Mouse (Mus musculus): ENCODE results near the gene Ltbp3. TPM values are rescaled to one million over a fixed set of nuclear protein-coding genes. Genes with fewer than 3 reads are reported as not detected.

Gene Ltbp3
- polyA plus RNA-seq, 1 experiment, result 8.1 TPM

- Histone ChIP-seq H3K4me3 (ENCODE audit: control insufficient read depth, low read depth, low read length) (no peak overlapping the region; the same call in 1 of the 2 replicates), H3K36me3 (ENCODE audit: control insufficient read depth, insufficient read depth, low read length) (no peaks in the 10 kb centered on the region), H3K27me3 (ENCODE audit: control insufficient read depth, insufficient read depth, low read length) (no peaks in the 10 kb centered on the region), H3K27ac (ENCODE audit: control insufficient read depth, insufficient read depth, low read depth, low read length) (no peak overlapping the region), H3K4me1 (ENCODE audit: control insufficient read depth, insufficient read depth, low read length) (peaks cover 27% of the 10 kb centered on the region)
- TF ChIP-seq CTCF (IDR thresholded peaks at IDR 0.05; ENCODE audit: control insufficient read depth, insufficient read depth, insufficient replicate concordance, low read depth, low read length) (no peak), POLR2A (IDR thresholded peaks at IDR 0.05; ENCODE audit: control insufficient read depth, low read depth, low read length) (no peak)
These were observed 5.3 kb downstream of the Ltbp3 start for GRCm38 (mm10) chr19:5745756-5746710.

- Histone ChIP-seq H3K36me3 (ENCODE audit: control insufficient read depth, insufficient read depth, low read length) (no peaks in the 10 kb centered on the region), H3K27ac (ENCODE audit: control insufficient read depth, insufficient read depth, low read depth, low read length) (no peak overlapping the region), H3K4me1 (ENCODE audit: control insufficient read depth, insufficient read depth, low read length) (peaks cover 25% of the 10 kb centered on the region), H3K4me3 (ENCODE audit: control insufficient read depth, low read depth, low read length) (no peak overlapping the region), H3K27me3 (ENCODE audit: control insufficient read depth, insufficient read depth, low read length) (no peaks in the 10 kb centered on the region)
- TF ChIP-seq POLR2A (IDR thresholded peaks at IDR 0.05; ENCODE audit: control insufficient read depth, low read depth, low read length), result no peak
- TF ChIP-seq CTCF (IDR thresholded peaks at IDR 0.05; ENCODE audit: control insufficient read depth, insufficient read depth, insufficient replicate concordance, low read depth, low read length), result no peak
These were observed 6.2 kb downstream of the Ltbp3 start for GRCm38 (mm10) chr19:5746907-5747363.

- Histone ChIP-seq H3K4me3 (ENCODE audit: control insufficient read depth, low read depth, low read length) (no peak overlapping the region), H3K27me3 (ENCODE audit: control insufficient read depth, insufficient read depth, low read length) (no peaks in the 10 kb centered on the region), H3K36me3 (ENCODE audit: control insufficient read depth, insufficient read depth, low read length) (no peaks in the 10 kb centered on the region), H3K27ac (ENCODE audit: control insufficient read depth, insufficient read depth, low read depth, low read length) (no peak overlapping the region), H3K4me1 (ENCODE audit: control insufficient read depth, insufficient read depth, low read length) (peaks cover 17% of the 10 kb centered on the region)
- TF ChIP-seq CTCF (IDR thresholded peaks at IDR 0.05; ENCODE audit: control insufficient read depth, insufficient read depth, insufficient replicate concordance, low read depth, low read length), result no peak
- TF ChIP-seq POLR2A (IDR thresholded peaks at IDR 0.05; ENCODE audit: control insufficient read depth, low read depth, low read length), result no peak
These were observed 8.8 kb downstream of the Ltbp3 start for GRCm38 (mm10) chr19:5749476-5749875.

GRCm38 (mm10) chr19:5750951-5751350, 10.2 kb downstream of the Ltbp3 start:
- Histone ChIP-seq H3K36me3 (ENCODE audit: control insufficient read depth, insufficient read depth, low read length) (no peaks in the 10 kb centered on the region), H3K27me3 (ENCODE audit: control insufficient read depth, insufficient read depth, low read length) (no peaks in the 10 kb centered on the region), H3K4me3 (ENCODE audit: control insufficient read depth, low read depth, low read length) (no peak overlapping the region), H3K27ac (ENCODE audit: control insufficient read depth, insufficient read depth, low read depth, low read length) (no peak overlapping the region), H3K4me1 (ENCODE audit: control insufficient read depth, insufficient read depth, low read length) (peaks cover 11% of the 10 kb centered on the region)
- TF ChIP-seq POLR2A (IDR thresholded peaks at IDR 0.05; ENCODE audit: control insufficient read depth, low read depth, low read length) (no peak), CTCF (IDR thresholded peaks at IDR 0.05; ENCODE audit: control insufficient read depth, insufficient read depth, insufficient replicate concordance, low read depth, low read length) (no peak)

- Histone ChIP-seq H3K4me3 (ENCODE audit: control insufficient read depth, low read depth, low read length) (no peak overlapping the region), H3K27ac (ENCODE audit: control insufficient read depth, insufficient read depth, low read depth, low read length) (no peak overlapping the region), H3K27me3 (ENCODE audit: control insufficient read depth, insufficient read depth, low read length) (no peaks in the 10 kb centered on the region), H3K36me3 (ENCODE audit: control insufficient read depth, insufficient read depth, low read length) (no peaks in the 10 kb centered on the region), H3K4me1 (ENCODE audit: control insufficient read depth, insufficient read depth, low read length) (peaks cover 13% of the 10 kb centered on the region)
- no peak for TF ChIP-seq CTCF (IDR thresholded peaks at IDR 0.05; ENCODE audit: control insufficient read depth, insufficient read depth, insufficient replicate concordance, low read depth, low read length)
- TF ChIP-seq POLR2A (IDR thresholded peaks at IDR 0.05; ENCODE audit: control insufficient read depth, low read depth, low read length), result no peak
These were observed 11.0 kb downstream of the Ltbp3 start for GRCm38 (mm10) chr19:5751742-5752141.

- TF ChIP-seq POLR2A (IDR thresholded peaks at IDR 0.05; ENCODE audit: control insufficient read depth, low read depth, low read length) (no peak), CTCF (IDR thresholded peaks at IDR 0.05; ENCODE audit: control insufficient read depth, insufficient read depth, insufficient replicate concordance, low read depth, low read length) (no peak)
- Histone ChIP-seq H3K36me3 (ENCODE audit: control insufficient read depth, insufficient read depth, low read length) (peaks cover 2% of the 10 kb centered on the region), H3K4me1 (ENCODE audit: control insufficient read depth, insufficient read depth, low read length) (peaks cover 18% of the 10 kb centered on the region), H3K4me3 (ENCODE audit: control insufficient read depth, low read depth, low read length) (no peak overlapping the region), H3K27ac (ENCODE audit: control insufficient read depth, insufficient read depth, low read depth, low read length) (no peak overlapping the region), H3K27me3 (ENCODE audit: control insufficient read depth, insufficient read depth, low read length) (no peaks in the 10 kb centered on the region)
These were observed 15.7 kb downstream of the Ltbp3 start for GRCm38 (mm10) chr19:5756321-5756985.

GRCm38 (mm10) chr19:5756991-5757636, 16.4 kb downstream of the Ltbp3 start:
- Histone ChIP-seq H3K27me3 (ENCODE audit: control insufficient read depth, insufficient read depth, low read length) (no peaks in the 10 kb centered on the region), H3K4me1 (ENCODE audit: control insufficient read depth, insufficient read depth, low read length) (peaks cover 16% of the 10 kb centered on the region), H3K4me3 (ENCODE audit: control insufficient read depth, low read depth, low read length) (no peak overlapping the region), H3K36me3 (ENCODE audit: control insufficient read depth, insufficient read depth, low read length) (peaks cover 2% of the 10 kb centered on the region), H3K27ac (ENCODE audit: control insufficient read depth, insufficient read depth, low read depth, low read length) (no peak overlapping the region)
- TF ChIP-seq CTCF (IDR thresholded peaks at IDR 0.05; ENCODE audit: control insufficient read depth, insufficient read depth, insufficient replicate concordance, low read depth, low read length) (no peak), POLR2A (IDR thresholded peaks at IDR 0.05; ENCODE audit: control insufficient read depth, low read depth, low read length) (no peak)

Data from testis, adult 2 months (tissue).